Mouse (Mus musculus) fibroblast of lung, adult 2 months (primary cell): ENCODE data around the gene Armcx2.
A peak's percentile ranks its signal among the peaks of the same experiment; 100 is the strongest.
"Not testable (repeated sequence)": the region's sequence is repeated elsewhere in the genome, so short reads cannot be mapped to it uniquely, and the experiment has no call there.

Experiments used
- DNase-seq: peaks from one replicate; pipeline ENCODE4 v3.0.0-alpha.2; 2011; ENCODE audit warnings: low read depth

Gene Armcx2

GRCm38 (mm10) chrX:134808755-134809224 lies at the start of gene Armcx2:
TSS of gene Armcx2 (minus strand) at chrX:134809221.
- DNase-seq: peak; percentile 36

- no peak for DNase-seq
Measured at GRCm38 (mm10) chrX:134849662-134850061, 40.6 kb upstream of the Armcx2 start.

- peak; percentile 9 for DNase-seq
Measured at GRCm38 (mm10) chrX:134844424-134844823, 35.4 kb upstream of the Armcx2 start.

- DNase-seq: peak; percentile 21
Measured at GRCm38 (mm10) chrX:134830508-134830907, 21.5 kb upstream of the Armcx2 start.

- DNase-seq: no peak
Measured at GRCm38 (mm10) chrX:134807833-134808754, 927 bp downstream of the Armcx2 start.

GRCm38 (mm10) chrX:134787728-134788127 lies 21.3 kb downstream of the Armcx2 start:
- no peak for DNase-seq

- not testable (repeated sequence) for DNase-seq
Measured at GRCm38 (mm10) chrX:134763428-134764198, 45.4 kb downstream of the Armcx2 start.

- no peak for DNase-seq
Measured at GRCm38 (mm10) chrX:134757293-134757995, 51.6 kb downstream of the Armcx2 start.

- no peak for DNase-seq
Measured at GRCm38 (mm10) chrX:134756434-134757292, 52.4 kb downstream of the Armcx2 start, which contains the start of gene Armcx3. TSS of gene Armcx3 (plus strand) at chrX:134756595.
